Mouse (Mus musculus) C2C12 (cell line): Measurements from ENCODE around the gene Prkg1. TPM values are rescaled to one million over a fixed set of nuclear protein-coding genes. Genes with fewer than 3 reads are reported as not detected.

Source experiments
- H3K27me3 ChIP-seq: one replicate; pipeline ENCODE4 v1.6.1; 2011; ENCODE audit not compliant: control insufficient read depth, insufficient read depth, insufficient read length
- H3K36me3 ChIP-seq: one replicate; pipeline ENCODE4 v1.6.1; 2011; ENCODE audit not compliant: control insufficient read depth, insufficient read depth
- H3K4me3 ChIP-seq: one replicate; pipeline ENCODE4 v1.5.1; 2011; ENCODE audit warnings: mild to moderate bottlenecking, control low read depth; ENCODE audit not compliant: poor library complexity, insufficient read depth, severe bottlenecking
- H3K79me2 ChIP-seq: one replicate; pipeline ENCODE4 v1.6.1; 2011; ENCODE audit not compliant: control insufficient read depth, insufficient read depth
- H3K79me3 ChIP-seq: one replicate; pipeline ENCODE4 v1.6.1; 2011; ENCODE audit warnings: low read depth, control low read depth
- H3ac ChIP-seq: one replicate; pipeline ENCODE3; 2011; ENCODE audit warnings: low read depth; ENCODE audit not compliant: control insufficient read depth, insufficient read length
- CEBPB ChIP-seq: IDR thresholded peaks from one replicate; pipeline ENCODE4 v1.6.1; 2011; ENCODE audit warnings: low read depth, mild to moderate bottlenecking, control low read depth, moderate library complexity
- CTCF ChIP-seq: IDR thresholded peaks from one replicate; pipeline ENCODE4 v1.5.1; 2011; ENCODE audit not compliant: control insufficient read depth, insufficient read depth, insufficient read length
- FOSL1 ChIP-seq: IDR thresholded peaks from one replicate; pipeline ENCODE4 v1.8.0; 2011; ENCODE audit warnings: mild to moderate bottlenecking, low read length; ENCODE audit not compliant: poor library complexity, insufficient read depth, severe bottlenecking
- MAX ChIP-seq: IDR thresholded peaks from one replicate; pipeline ENCODE4 v1.6.1; 2011; ENCODE audit warnings: mild to moderate bottlenecking, control low read depth
- MYOD1 ChIP-seq: IDR thresholded peaks from one replicate; pipeline ENCODE4 v1.6.1; 2011; ENCODE audit warnings: low read depth; ENCODE audit not compliant: control insufficient read depth, insufficient read length
- MYOG ChIP-seq: IDR thresholded peaks from one replicate; pipeline ENCODE4 v1.6.1; 2011; ENCODE audit not compliant: control insufficient read depth, insufficient read length; ENCODE audit errors: extremely low read depth
- USF1 ChIP-seq: IDR thresholded peaks from one replicate; pipeline ENCODE4 v1.6.1; 2011; ENCODE audit warnings: low read depth, mild to moderate bottlenecking, control low read depth, moderate library complexity
- polyA plus RNA-seq: library from polyadenylated mRNA; unstranded; fragments of >200 nt; fragmentation: generic; extraction: Trizol; gene quantifications from one replicate; pipeline ENCODE4 v1.2.1, GENCODE M21; 2012; ENCODE audit warnings: missing spikeins

Prkg1 gene
- polyA plus RNA-seq, 1 experiment = 0.47 TPM

DNA sequence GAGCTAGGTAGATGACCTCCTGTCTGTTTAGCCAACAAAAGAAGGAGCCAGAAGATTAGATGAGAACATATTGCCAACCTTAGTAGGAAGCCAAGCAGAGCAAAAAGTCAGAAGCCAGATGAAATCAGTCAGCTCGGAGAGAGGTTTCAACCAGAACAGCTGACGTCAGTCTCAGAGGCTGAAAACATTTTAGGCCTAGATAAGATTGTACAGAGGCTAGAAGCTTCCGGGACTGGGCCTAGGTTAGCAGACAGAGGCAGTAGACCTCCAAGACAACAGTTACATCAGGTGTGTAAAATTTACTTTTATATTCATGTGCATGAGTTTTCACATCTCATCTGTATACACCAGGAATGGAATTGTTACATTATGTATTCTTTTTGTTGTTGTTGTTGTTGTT, 665.5 kb downstream of the Prkg1 start:
- Histone ChIP-seq H3K79me3 (no peaks in the 10 kb centered on the region), H3K4me3 (no peak overlapping the region), H3ac (no peak overlapping the region), H3K36me3 (no peaks in the 10 kb centered on the region), H3K27me3 (no peaks in the 10 kb centered on the region), H3K79me2 (no peaks in the 10 kb centered on the region)
- TF ChIP-seq MYOD1 = no peak
- TF ChIP-seq USF1 = no peak
- TF ChIP-seq MYOG = no peak
- TF ChIP-seq MAX = no peak
- TF ChIP-seq CEBPB = no peak
- no peak for TF ChIP-seq CTCF
- TF ChIP-seq FOSL1 = no peak

DNA sequence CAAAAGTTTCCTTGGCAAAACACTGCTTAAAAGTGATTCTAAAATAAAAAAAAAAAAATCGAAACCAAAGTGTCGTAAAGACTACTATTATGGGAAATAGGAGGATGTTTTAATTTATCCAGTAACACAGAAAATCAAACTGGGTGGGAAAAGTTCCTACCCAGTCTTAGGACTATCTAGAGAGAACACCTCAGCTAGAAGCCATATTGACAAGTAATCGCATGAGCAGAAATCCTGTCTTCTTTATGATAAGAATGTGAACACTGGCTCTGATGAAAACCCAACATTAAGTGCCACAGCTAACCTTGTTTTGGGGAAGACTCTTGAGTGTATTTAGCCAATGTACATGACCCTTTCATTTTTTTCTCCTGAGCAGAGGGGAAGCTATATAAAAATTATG, 667.0 kb downstream of the Prkg1 start:
- no peaks in the 10 kb centered on the region for H3K79me2 ChIP-seq
- no peaks in the 10 kb centered on the region for H3K36me3 ChIP-seq
- TF ChIP-seq FOSL1 = no peak
- H3K4me3 ChIP-seq = no peak overlapping the region
- H3K27me3 ChIP-seq = no peaks in the 10 kb centered on the region
- no peaks in the 10 kb centered on the region for H3K79me3 ChIP-seq
- H3ac ChIP-seq = no peak overlapping the region

DNA sequence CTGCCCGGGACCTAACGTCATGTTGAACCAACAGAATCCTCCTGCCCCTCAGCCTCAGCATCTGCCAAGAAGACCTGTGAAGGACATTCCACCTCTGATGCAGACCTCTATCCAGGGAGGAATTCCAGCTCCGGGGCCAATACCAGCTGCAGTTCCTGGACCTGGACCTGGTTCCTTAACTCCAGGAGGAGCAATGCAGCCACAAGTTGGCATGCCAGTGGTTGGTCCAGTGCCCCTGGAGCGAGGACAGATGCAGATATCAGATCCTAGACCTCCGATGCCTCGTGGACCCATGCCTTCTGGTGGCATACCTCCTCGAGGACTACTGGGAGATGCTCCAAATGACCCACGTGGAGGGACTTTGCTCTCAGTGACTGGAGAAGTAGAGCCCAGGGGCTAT, 681.1 kb downstream of the Prkg1 start:
- Histone ChIP-seq H3ac (peak overlapping the region; percentile 88), H3K36me3 (peaks cover 31% of the 10 kb centered on the region), H3K79me2 (peaks cover 41% of the 10 kb centered on the region), H3K27me3 (no peaks in the 10 kb centered on the region), H3K4me3 (peak overlapping the region; percentile 85), H3K79me3 (peaks cover 32% of the 10 kb centered on the region)
- TF ChIP-seq CTCF (no peak), CEBPB (no peak), MAX (no peak), MYOG (no peak), USF1 (no peak), MYOD1 (no peak), FOSL1 (no peak)

DNA sequence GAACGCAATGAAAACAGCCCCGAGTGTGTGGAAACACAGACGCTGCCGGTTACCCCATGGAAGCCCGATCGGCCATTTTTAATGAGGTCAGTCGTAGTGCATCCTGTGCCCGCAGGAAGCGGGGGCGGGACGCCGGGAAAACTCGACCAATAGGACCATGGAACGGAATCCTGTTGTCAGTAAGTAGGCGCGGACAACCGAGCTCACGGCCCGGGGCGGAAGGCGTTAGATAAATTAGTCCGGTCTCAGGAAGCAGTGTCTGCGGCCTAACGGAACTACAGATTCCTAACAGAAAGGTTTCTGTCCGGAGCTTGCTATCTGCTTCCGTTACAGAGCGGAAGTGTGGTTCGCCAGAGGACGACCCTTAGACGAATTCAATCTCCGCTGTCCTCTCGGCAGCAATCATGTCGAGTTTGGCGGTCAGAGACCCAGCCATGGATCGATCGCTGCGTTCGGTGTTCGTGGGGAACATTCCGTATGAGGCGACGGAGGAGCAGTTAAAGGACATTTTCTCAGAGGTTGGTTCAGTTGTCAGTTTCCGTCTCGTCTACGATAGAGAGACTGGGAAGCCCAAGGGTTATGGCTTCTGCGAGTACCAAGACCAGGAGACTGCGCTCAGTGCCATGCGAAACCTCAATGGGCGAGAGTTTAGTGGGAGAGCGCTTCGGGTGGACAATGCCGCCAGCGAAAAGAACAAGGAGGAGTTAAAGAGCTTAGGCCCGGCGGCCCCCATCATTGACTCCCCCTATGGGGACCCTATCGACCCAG, 682.0 kb downstream of the Prkg1 start, which contains the start of gene Cstf2t:
Gene Cstf2t, plus strand, starts transcription at position 176 of the 768 bp plus-strand sequence.
- Histone ChIP-seq H3K79me3 (peaks cover 32% of the 10 kb centered on the region), H3K79me2 (peaks cover 41% of the 10 kb centered on the region), H3K27me3 (no peaks in the 10 kb centered on the region), H3K36me3 (peaks cover 31% of the 10 kb centered on the region), H3ac (peak within 1 kb of the TSS; percentile 88), H3K4me3 (peak within 1 kb of the TSS; percentile 85)
- TF ChIP-seq MAX (peak; percentile 74), FOSL1 (no peak)

DNA sequence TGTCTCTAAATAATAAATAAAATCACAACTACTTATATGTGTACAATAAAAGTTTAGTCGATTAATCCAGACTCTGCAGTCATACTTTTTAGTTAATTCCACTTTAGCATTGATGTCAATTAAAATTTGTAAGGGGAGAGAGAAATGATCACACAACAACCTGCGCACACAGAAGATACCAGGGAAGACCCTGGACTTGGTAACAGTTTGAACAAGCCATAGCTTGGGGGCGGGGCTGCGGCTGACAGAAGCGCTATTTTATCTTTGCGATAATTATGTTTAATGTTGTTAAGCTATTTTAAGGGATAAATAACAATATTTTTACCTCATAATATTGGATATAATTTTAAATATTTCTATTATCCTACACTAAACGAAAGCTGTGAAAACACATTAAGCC, 682.6 kb downstream of the Prkg1 start:
- Histone ChIP-seq H3K27me3 (no peaks in the 10 kb centered on the region), H3K4me3 (peak overlapping the region; percentile 85), H3K79me2 (peaks cover 41% of the 10 kb centered on the region), H3ac (peak overlapping the region; percentile 35), H3K79me3 (peaks cover 32% of the 10 kb centered on the region), H3K36me3 (peaks cover 31% of the 10 kb centered on the region)
- no peak for TF ChIP-seq FOSL1
- no peak for TF ChIP-seq CEBPB
- no peak for TF ChIP-seq CTCF
- no peak for TF ChIP-seq MYOG
- TF ChIP-seq MAX = no peak
- no peak for TF ChIP-seq USF1
- no peak for TF ChIP-seq MYOD1

DNA sequence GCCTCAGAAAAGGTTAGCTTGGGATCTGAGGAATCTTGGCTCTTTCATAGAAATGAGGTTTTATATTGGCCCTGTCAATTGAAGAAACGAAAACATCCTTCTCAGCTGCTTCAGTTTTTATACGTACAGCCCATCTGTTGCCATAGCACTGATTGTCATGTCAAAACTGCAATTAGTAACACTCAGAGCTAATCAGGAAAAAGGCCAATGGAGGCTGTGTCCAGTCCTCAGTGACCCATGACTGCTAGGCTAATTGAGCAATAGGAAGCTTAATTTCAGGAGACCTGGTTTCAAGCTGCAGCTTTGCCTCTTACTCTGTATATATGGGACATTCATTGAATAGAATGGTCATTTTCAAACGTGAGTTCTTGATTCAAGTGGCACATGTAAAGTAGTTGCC, 686.6 kb downstream of the Prkg1 start:
- H3ac ChIP-seq = no peak overlapping the region
- H3K4me3 ChIP-seq = no peak overlapping the region
- TF ChIP-seq CTCF (no peak), MYOG (no peak), MYOD1 (no peak)
- no peaks in the 10 kb centered on the region for H3K27me3 ChIP-seq
- H3K79me2 ChIP-seq = peaks cover 5% of the 10 kb centered on the region
- H3K79me3 ChIP-seq = peaks cover 3% of the 10 kb centered on the region
- H3K36me3 ChIP-seq = no peaks in the 10 kb centered on the region
